Mouse (Mus musculus): ENCODE measurements around the gene Tnfrsf23. TPM values are rescaled to one million over a fixed set of nuclear protein-coding genes. Genes with fewer than 3 reads are reported as not detected.

Tnfrsf23 gene
- polyA plus RNA-seq, 1 experiment, result 4.8 TPM

DNA sequence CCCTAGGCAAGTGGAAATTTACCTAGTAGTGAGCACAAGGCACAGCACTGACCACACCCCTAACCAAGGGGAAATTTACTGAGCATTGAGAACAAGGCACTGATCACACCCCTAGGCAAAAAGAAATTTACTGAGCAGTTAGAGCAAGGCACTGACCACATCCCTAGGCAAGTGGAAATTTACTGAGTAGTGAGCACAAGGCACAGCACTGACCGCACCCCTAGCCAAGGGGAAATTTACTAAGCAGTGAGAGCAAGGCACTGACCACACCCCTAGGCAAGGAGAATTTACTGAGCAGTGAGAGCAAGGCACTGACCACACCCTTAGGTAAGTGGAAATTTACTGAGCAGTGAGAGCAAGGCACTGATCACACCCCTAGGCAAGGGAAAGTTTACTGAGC is 49.0 kb downstream of the Tnfrsf23 start:
- no peaks in the 10 kb centered on the region for H3K4me1 ChIP-seq (replicated peaks; ENCODE audit: control insufficient read depth, insufficient read depth, low read length)
- no peak for TF ChIP-seq CTCF (IDR thresholded peaks at IDR 0.05; ENCODE audit: borderline replicate concordance, control insufficient read depth, extremely low read depth, insufficient read depth, low read length, poor library complexity)
- no peak for TF ChIP-seq POLR2A (IDR thresholded peaks at IDR 0.05; ENCODE audit: control insufficient read depth, extremely low read depth, insufficient read depth, low read length, poor library complexity)
- H3K4me3 ChIP-seq (ENCODE audit: control insufficient read depth, insufficient read depth, low read length), result no peak overlapping the region
- H3K36me3 ChIP-seq (ENCODE audit: control insufficient read depth, insufficient read depth, low read length), result no peaks in the 10 kb centered on the region
- H3K27ac ChIP-seq (ENCODE audit: control insufficient read depth, insufficient read depth, low read length), result no peak overlapping the region
- 95% methylated on average over 1 of the region's 1 CpGs for WGBS
- DNase-seq, result no peak
- H3K27me3 ChIP-seq (ENCODE audit: control insufficient read depth, insufficient read depth, low read length), result no peaks in the 10 kb centered on the region

- Histone ChIP-seq H3K27me3 (ENCODE audit: control insufficient read depth, insufficient read depth, low read length) (no peaks in the 10 kb centered on the region), H3K36me3 (ENCODE audit: control insufficient read depth, insufficient read depth, low read length) (no peaks in the 10 kb centered on the region), H3K27ac (ENCODE audit: control insufficient read depth, insufficient read depth, low read length) (no peak overlapping the region), H3K4me3 (ENCODE audit: control insufficient read depth, insufficient read depth, low read length) (no peak overlapping the region), H3K4me1 (replicated peaks; ENCODE audit: control insufficient read depth, insufficient read depth, low read length) (peaks cover 15% of the 10 kb centered on the region)
- TF ChIP-seq POLR2A (IDR thresholded peaks at IDR 0.05; ENCODE audit: control insufficient read depth, extremely low read depth, insufficient read depth, low read length, poor library complexity), result no peak
- TF ChIP-seq CTCF (IDR thresholded peaks at IDR 0.05; ENCODE audit: borderline replicate concordance, control insufficient read depth, extremely low read depth, insufficient read depth, low read length, poor library complexity), result no peak
- WGBS, result 97% methylated on average over 2 of the region's 2 CpGs
- no peak for DNase-seq
Measured at GRCm38 (mm10) chr7:143631503-143631902, 54.2 kb downstream of the Tnfrsf23 start.

GRCm38 (mm10) chr7:143629501-143629900 is 56.2 kb downstream of the Tnfrsf23 start:
- no peak for TF ChIP-seq POLR2A (IDR thresholded peaks at IDR 0.05; ENCODE audit: control insufficient read depth, extremely low read depth, insufficient read depth, low read length, poor library complexity)
- TF ChIP-seq CTCF (IDR thresholded peaks at IDR 0.05; ENCODE audit: borderline replicate concordance, control insufficient read depth, extremely low read depth, insufficient read depth, low read length, poor library complexity), result no peak
- no peak overlapping the region for H3K4me3 ChIP-seq (ENCODE audit: control insufficient read depth, insufficient read depth, low read length)
- no peaks in the 10 kb centered on the region for H3K27me3 ChIP-seq (ENCODE audit: control insufficient read depth, insufficient read depth, low read length)
- 5% methylated on average over 1 of the region's 1 CpGs for WGBS
- DNase-seq, result no peak
- no peak overlapping the region for H3K27ac ChIP-seq (ENCODE audit: control insufficient read depth, insufficient read depth, low read length)
- H3K36me3 ChIP-seq (ENCODE audit: control insufficient read depth, insufficient read depth, low read length), result no peaks in the 10 kb centered on the region
- peaks cover 22% of the 10 kb centered on the region for H3K4me1 ChIP-seq (replicated peaks; ENCODE audit: control insufficient read depth, insufficient read depth, low read length)

GRCm38 (mm10) chr7:143628540-143628939 is 57.1 kb downstream of the Tnfrsf23 start, which contains the start of gene Tnfrsf26:
Gene Tnfrsf26, minus strand, starts transcription at chr7:143628722.
- WGBS, result 32% methylated on average over 1 of the region's 1 CpGs
- Histone ChIP-seq H3K27me3 (ENCODE audit: control insufficient read depth, insufficient read depth, low read length) (no peaks in the 10 kb centered on the region), H3K4me3 (ENCODE audit: control insufficient read depth, insufficient read depth, low read length) (peak within 1 kb of the TSS; percentile 46), H3K27ac (ENCODE audit: control insufficient read depth, insufficient read depth, low read length) (peak within 1 kb of the TSS; percentile 98), H3K36me3 (ENCODE audit: control insufficient read depth, insufficient read depth, low read length) (no peaks in the 10 kb centered on the region), H3K4me1 (replicated peaks; ENCODE audit: control insufficient read depth, insufficient read depth, low read length) (peaks cover 24% of the 10 kb centered on the region)
- no peak for TF ChIP-seq POLR2A (IDR thresholded peaks at IDR 0.05; ENCODE audit: control insufficient read depth, extremely low read depth, insufficient read depth, low read length, poor library complexity)
- no peak for TF ChIP-seq CTCF (IDR thresholded peaks at IDR 0.05; ENCODE audit: borderline replicate concordance, control insufficient read depth, extremely low read depth, insufficient read depth, low read length, poor library complexity)
- DNase-seq, result peak; percentile 21

- no peak for TF ChIP-seq CTCF (IDR thresholded peaks at IDR 0.05; ENCODE audit: borderline replicate concordance, control insufficient read depth, extremely low read depth, insufficient read depth, low read length, poor library complexity)
- no peak for TF ChIP-seq POLR2A (IDR thresholded peaks at IDR 0.05; ENCODE audit: control insufficient read depth, extremely low read depth, insufficient read depth, low read length, poor library complexity)
- Histone ChIP-seq H3K27me3 (ENCODE audit: control insufficient read depth, insufficient read depth, low read length) (no peaks in the 10 kb centered on the region), H3K36me3 (ENCODE audit: control insufficient read depth, insufficient read depth, low read length) (no peaks in the 10 kb centered on the region), H3K4me3 (ENCODE audit: control insufficient read depth, insufficient read depth, low read length) (peak overlapping the region; percentile 46), H3K4me1 (replicated peaks; ENCODE audit: control insufficient read depth, insufficient read depth, low read length) (peaks cover 24% of the 10 kb centered on the region), H3K27ac (ENCODE audit: control insufficient read depth, insufficient read depth, low read length) (peak overlapping the region; percentile 98)
- WGBS, result 2% methylated on average over 10 of the region's 10 CpGs
- peak; percentile 31 for DNase-seq
Measured at GRCm38 (mm10) chr7:143627555-143628286, 58.0 kb downstream of the Tnfrsf23 start.

GRCm38 (mm10) chr7:143626178-143626577 is 59.5 kb downstream of the Tnfrsf23 start:
- TF ChIP-seq POLR2A (IDR thresholded peaks at IDR 0.05; ENCODE audit: control insufficient read depth, extremely low read depth, insufficient read depth, low read length, poor library complexity) (no peak), CTCF (IDR thresholded peaks at IDR 0.05; ENCODE audit: borderline replicate concordance, control insufficient read depth, extremely low read depth, insufficient read depth, low read length, poor library complexity) (no peak)
- H3K36me3 ChIP-seq (ENCODE audit: control insufficient read depth, insufficient read depth, low read length), result no peaks in the 10 kb centered on the region
- DNase-seq, result no peak
- H3K4me1 ChIP-seq (replicated peaks; ENCODE audit: control insufficient read depth, insufficient read depth, low read length), result peaks cover 24% of the 10 kb centered on the region
- peak overlapping the region; percentile 22; the same call in 1 of the 2 replicates for H3K4me3 ChIP-seq (ENCODE audit: control insufficient read depth, insufficient read depth, low read length)
- 22% methylated on average over 2 of the region's 2 CpGs for WGBS
- H3K27me3 ChIP-seq (ENCODE audit: control insufficient read depth, insufficient read depth, low read length), result no peaks in the 10 kb centered on the region
- peak overlapping the region; percentile 78 for H3K27ac ChIP-seq (ENCODE audit: control insufficient read depth, insufficient read depth, low read length)

Measured in thymus, adult 2 months (tissue).